Mouse (Mus musculus) ES-Bruce4 (cell line): Measurements from ENCODE around the gene Cep89.

Experiments used
- CTCF ChIP-seq: IDR thresholded peaks from one replicate; pipeline ENCODE4 v1.8.1; 2011; ENCODE audit warnings: low read depth, low read length
- EP300 ChIP-seq: IDR thresholded peaks from 2 replicates; pipeline ENCODE4 v1.6.1; 2011; ENCODE audit warnings: low read depth, low read length; ENCODE audit not compliant: insufficient read depth
- POLR2A ChIP-seq: IDR thresholded peaks from one replicate; pipeline ENCODE4 v1.8.1; 2011; ENCODE audit warnings: low read length; ENCODE audit not compliant: insufficient read depth

DNA sequence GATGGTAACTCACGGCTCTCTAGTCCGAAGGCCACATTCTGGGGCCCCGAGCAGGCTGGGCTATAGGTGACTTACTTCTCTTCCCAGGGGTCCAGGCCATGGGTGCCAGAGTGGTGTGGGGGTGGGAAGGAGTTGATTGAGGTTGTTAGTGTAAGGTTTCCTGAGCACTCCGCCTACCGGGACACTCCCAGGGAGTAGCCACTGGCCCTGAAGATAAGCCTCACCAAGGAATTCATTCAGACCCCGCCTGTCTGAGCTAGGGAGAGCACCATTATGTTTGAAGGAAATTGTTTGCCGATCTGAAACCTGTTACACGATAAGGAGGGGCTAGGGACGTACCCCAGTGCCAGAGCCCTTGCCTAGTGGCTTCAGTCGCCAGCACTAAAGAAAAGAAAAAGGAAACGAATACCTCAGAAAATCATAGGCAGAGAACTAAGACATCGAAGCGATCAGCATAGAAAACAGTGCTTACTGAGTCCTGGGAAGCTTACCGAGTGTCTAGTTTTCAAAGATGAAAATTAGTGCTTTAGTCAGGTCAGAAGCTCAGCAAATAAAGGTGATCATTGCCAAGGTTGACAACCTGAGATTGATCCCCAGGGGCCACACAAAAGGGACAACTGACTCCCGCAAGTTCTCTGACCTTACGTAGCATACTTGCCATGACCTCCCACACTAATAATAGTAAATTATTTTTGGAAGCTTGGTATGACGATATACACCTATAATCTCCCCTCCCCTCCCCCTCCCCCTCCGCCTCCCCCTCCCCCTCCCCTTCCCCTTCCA, 48.7 kb upstream of the Cep89 start:
- TF ChIP-seq POLR2A (no peak), CTCF (no peak), EP300 (peak; percentile 78)
